Mouse (Mus musculus): ENCODE results near the gene Nfam1. TPM values are rescaled to one million over a fixed set of nuclear protein-coding genes. Genes with fewer than 3 reads are reported as not detected.

Gene Nfam1
- polyA plus RNA-seq, 1 experiment, result not detected

GRCm38 (mm10) chr15:82950246-82950645, 82.9 kb downstream of the Nfam1 start:
- H3K4me1 ChIP-seq (ENCODE audit: control insufficient read depth, insufficient read depth, low read length), result peaks cover 84% of the 10 kb centered on the region
- 86% methylated on average over 8 of the region's 8 CpGs for WGBS

DNA sequence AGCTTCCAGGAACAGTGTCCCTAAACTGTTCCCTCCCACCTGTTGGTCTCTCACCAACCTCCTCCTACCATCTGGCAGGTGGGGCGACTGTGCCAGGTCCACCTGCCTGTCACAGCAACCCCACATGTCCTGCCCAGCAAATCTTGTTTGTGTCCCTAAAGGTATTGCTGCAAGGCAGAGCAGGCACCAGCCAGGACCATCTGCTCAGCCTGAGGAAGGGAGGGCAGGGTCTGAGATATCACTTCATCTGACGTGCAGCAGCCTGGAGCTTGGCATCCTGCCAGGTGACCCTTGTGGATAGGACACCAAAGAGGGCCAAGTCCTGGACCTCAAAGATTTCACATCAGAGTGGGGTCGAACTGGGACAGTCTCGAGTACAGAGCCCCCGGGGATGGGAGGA, 85.7 kb downstream of the Nfam1 start:
- Histone ChIP-seq H3K4me1 (ENCODE audit: control insufficient read depth, insufficient read depth, low read length) (peaks cover 79% of the 10 kb centered on the region), H3K4me3 (ENCODE audit: insufficient read depth, low read depth, low read length) (no peak overlapping the region), H3K27ac (ENCODE audit: insufficient read depth, low read depth, low read length) (no peak overlapping the region)
- no peak for TF ChIP-seq POLR2A (IDR thresholded peaks at IDR 0.05; ENCODE audit: insufficient read depth, low read depth, low read length)
- TF ChIP-seq CTCF (IDR thresholded peaks at IDR 0.05; ENCODE audit: insufficient read depth, low read depth, low read length), result no peak
- WGBS, result 78% methylated on average over 5 of the region's 5 CpGs

More at GRCm38 (mm10) chr15:82950246-82950645, 82.9 kb downstream of the Nfam1 start:
- Histone ChIP-seq H3K4me3 (ENCODE audit: insufficient read depth, low read depth, low read length) (no peak overlapping the region), H3K27ac (ENCODE audit: insufficient read depth, low read depth, low read length) (no peak overlapping the region)
- TF ChIP-seq CTCF (IDR thresholded peaks at IDR 0.05; ENCODE audit: insufficient read depth, low read depth, low read length) (no peak), POLR2A (IDR thresholded peaks at IDR 0.05; ENCODE audit: insufficient read depth, low read depth, low read length) (no peak)

DNA sequence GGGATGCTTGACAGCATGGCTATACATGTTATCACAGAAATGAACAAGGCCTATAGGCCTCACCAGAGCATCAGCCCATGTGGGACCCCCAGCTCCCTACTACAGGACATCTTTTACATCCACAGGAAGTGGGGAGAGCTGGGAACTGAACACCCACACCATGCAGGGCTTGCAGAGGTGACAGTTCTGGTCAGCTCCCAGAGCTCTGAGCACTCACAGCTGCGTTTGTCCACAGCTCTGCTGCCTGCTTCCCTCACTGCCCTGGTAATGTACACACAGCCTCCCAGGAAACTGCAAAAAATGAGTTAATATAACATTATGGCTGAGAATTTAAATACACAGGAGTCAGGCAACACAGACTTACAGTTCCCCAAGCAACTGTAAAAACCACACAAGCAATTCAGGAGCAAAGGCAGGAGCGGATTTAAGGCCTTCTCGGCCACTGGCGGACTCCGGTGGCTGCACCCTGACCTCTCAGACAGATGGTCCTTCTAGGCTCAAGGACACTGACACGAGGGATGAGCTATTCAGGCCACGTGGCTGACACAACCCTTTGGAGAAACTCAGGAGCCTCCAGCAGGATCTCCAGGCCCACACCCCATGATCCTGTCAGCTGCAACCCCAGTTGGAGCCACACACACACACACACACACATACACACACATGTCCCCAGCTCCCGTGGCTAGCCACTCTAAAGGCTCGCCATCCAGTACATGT, 88.5 kb downstream of the Nfam1 start:
- Histone ChIP-seq H3K4me3 (ENCODE audit: insufficient read depth, low read depth, low read length) (no peak overlapping the region), H3K4me1 (ENCODE audit: control insufficient read depth, insufficient read depth, low read length) (peaks cover 85% of the 10 kb centered on the region), H3K27ac (ENCODE audit: insufficient read depth, low read depth, low read length) (no peak overlapping the region)
- WGBS, result 79% methylated on average over 9 of the region's 9 CpGs
- no peak for TF ChIP-seq POLR2A (IDR thresholded peaks at IDR 0.05; ENCODE audit: insufficient read depth, low read depth, low read length)
- no peak for TF ChIP-seq CTCF (IDR thresholded peaks at IDR 0.05; ENCODE audit: insufficient read depth, low read depth, low read length)

Other genes starting within 250 kb of the Nfam1 start
- gene Cyp2d26, start 239.0 kb downstream of the Nfam1 start, polyA plus RNA-seq (2012; ENCODE audit: insufficient read depth, insufficient read length, low replicate concordance, missing spikeins), result not detected in 2 replicates
- 82.1 TPM in 1 of 2 replicates, not detected in the other for gene Tcf20, start 45.4 kb downstream of the Nfam1 start, polyA plus RNA-seq (2012; ENCODE audit: insufficient read depth, insufficient read length, low replicate concordance, missing spikeins)
- not detected in 2 replicates for gene Serhl, start 56.2 kb upstream of the Nfam1 start, polyA plus RNA-seq (2012; ENCODE audit: insufficient read depth, insufficient read length, low replicate concordance, missing spikeins)
- not detected in 2 replicates for gene Rrp7a, start 89.5 kb upstream of the Nfam1 start, polyA plus RNA-seq (2012; ENCODE audit: insufficient read depth, insufficient read length, low replicate concordance, missing spikeins)
- gene Poldip3, start 116.1 kb upstream of the Nfam1 start, polyA plus RNA-seq (2012; ENCODE audit: insufficient read depth, insufficient read length, low replicate concordance, missing spikeins), result not detected in 2 replicates
- gene Cyb5r3, start 139.3 kb upstream of the Nfam1 start, polyA plus RNA-seq (2012; ENCODE audit: insufficient read depth, insufficient read length, low replicate concordance, missing spikeins), result not detected in 2 replicates
- not detected in 2 replicates for gene A4galt, start 218.5 kb upstream of the Nfam1 start, polyA plus RNA-seq (2012; ENCODE audit: insufficient read depth, insufficient read length, low replicate concordance, missing spikeins)

Data from olfactory bulb, adult 2 months (tissue).